Mouse (Mus musculus): ENCODE results near the gene Idnk.
"Not testable (repeated sequence)": the region's sequence is repeated elsewhere in the genome, so short reads cannot be mapped to it uniquely, and the experiment has no call there.

GRCm38 (mm10) chr13:58146603-58147002 lies 10.8 kb upstream of the Idnk start:
- TF ChIP-seq CTCF (IDR thresholded peaks at IDR 0.05; ENCODE audit: control insufficient read depth, insufficient read depth, low read length); POLR2A (IDR thresholded peaks at IDR 0.05; ENCODE audit: borderline replicate concordance, control insufficient read depth, low read depth, low read length): not testable (repeated sequence)

Data from bone marrow, adult 2 months (tissue).